Mouse (Mus musculus) left cerebral cortex, adult 9 months (tissue): ENCODE results near the gene Chrm5.

Experiments
- DNase-seq, 2 experiments: peaks; one replicate each; pipeline ENCODE4 v3.0.0; 2022; ENCODE audit warnings: low spot score in 2 of 2

Gene Chrm5

GRCm38 (mm10) chr2:112429665-112430064, 50.9 kb downstream of the Chrm5 start:
- DNase-seq, result no peak
